Mouse (Mus musculus) adrenal gland, adult (tissue): ENCODE data around the gene Cdk5rap3.

Source experiments
- DNase-seq, 2 experiments: peaks; one replicate each; pipeline ENCODE4 v3.0.0; 2022 to 2023; ENCODE audit warnings: low spot score in 1 of 2; ENCODE audit not compliant: inconsistent age in 2 of 2

Gene Cdk5rap3

GRCm38 (mm10) chr11:96934921-96935356, 18.6 kb upstream of the Cdk5rap3 start:
- peak; percentile 90 to 94 for DNase-seq

GRCm38 (mm10) chr11:96933562-96934276, 17.4 kb upstream of the Cdk5rap3 start:
- DNase-seq = no peak

GRCm38 (mm10) chr11:96931327-96932062, 15.2 kb upstream of the Cdk5rap3 start:
- DNase-seq = peak in 1 of 2 experiments; percentile 77

GRCm38 (mm10) chr11:96929766-96930331, 13.6 kb upstream of the Cdk5rap3 start:
- no peak for DNase-seq

- no peak for DNase-seq
These were observed 12.9 kb upstream of the Cdk5rap3 start for GRCm38 (mm10) chr11:96929096-96929765.

- DNase-seq = no peak
These were observed 12.4 kb upstream of the Cdk5rap3 start for GRCm38 (mm10) chr11:96928691-96929090.

GRCm38 (mm10) chr11:96928088-96928487, 11.8 kb upstream of the Cdk5rap3 start, which contains the start of gene Prr15l:
TSS of gene Prr15l (plus strand) at chr11:96928104.
- DNase-seq = no peak

- no peak for DNase-seq
These were observed 10.3 kb upstream of the Cdk5rap3 start for GRCm38 (mm10) chr11:96926587-96926986.

- no peak for DNase-seq
These were observed 9.3 kb upstream of the Cdk5rap3 start for GRCm38 (mm10) chr11:96925469-96926148.

- DNase-seq = no peak
These were observed 8.6 kb upstream of the Cdk5rap3 start for GRCm38 (mm10) chr11:96924861-96925260.

- DNase-seq = no peak
These were observed 2.7 kb upstream of the Cdk5rap3 start for GRCm38 (mm10) chr11:96919003-96919402.

- no peak for DNase-seq
These were observed 1.1 kb upstream of the Cdk5rap3 start for GRCm38 (mm10) chr11:96917415-96917814.

- peak in 1 of 2 experiments; percentile 52 for DNase-seq
These were observed 645 bp upstream of the Cdk5rap3 start for GRCm38 (mm10) chr11:96916885-96917396.

- DNase-seq = no peak
These were observed 3.6 kb downstream of the Cdk5rap3 start for GRCm38 (mm10) chr11:96912682-96913081.

GRCm38 (mm10) chr11:96910003-96910402, 6.3 kb downstream of the Cdk5rap3 start:
- DNase-seq = peak; percentile 81 to 92

- DNase-seq = no peak
These were observed 7.7 kb downstream of the Cdk5rap3 start for GRCm38 (mm10) chr11:96908594-96908993.

GRCm38 (mm10) chr11:96906431-96907161, 9.7 kb downstream of the Cdk5rap3 start:
- peak in 1 of 2 experiments; percentile 54 for DNase-seq

- DNase-seq = peak in 1 of 2 experiments; percentile 54
These were observed 13.4 kb downstream of the Cdk5rap3 start for GRCm38 (mm10) chr11:96902639-96903635.

GRCm38 (mm10) chr11:96901332-96901731, 15.0 kb downstream of the Cdk5rap3 start:
- no peak for DNase-seq
